Mouse (Mus musculus) CH12.LX (cell line): ENCODE measurements at regions not wholly inside any gene's neighbourhood (a gene's known extent, or its start where the extent isn't known, plus 50 kb on each side); places are given as distances from the start of the nearest gene placed in this dataset.

ENCODE experiments used
- CTCF ChIP-seq, 2 experiments: IDR thresholded peaks in 1 of 2; conservative IDR thresholded peaks in 1 of 2; 2 replicates each; pipeline ENCODE4 v1.5.1; 2011 to 2012; ENCODE audit warnings: low read depth in 2 of 2, low read length in 2 of 2, improper control_type of control experiment in 1 of 2, inconsistent platforms in 1 of 2, mild to moderate bottlenecking in 1 of 2, moderate library complexity in 1 of 2
- POLR2A ChIP-seq: IDR thresholded peaks from 2 replicates; pipeline ENCODE4 v1.6.1; 2011; ENCODE audit warnings: low read depth, mild to moderate bottlenecking, improper control_type of control experiment, low read length
- RCOR1 ChIP-seq: conservative IDR thresholded peaks from 2 replicates; pipeline ENCODE4 v1.6.1; 2012; ENCODE audit warnings: low read depth, mild to moderate bottlenecking, inconsistent platforms, low read length, improper control_type of control experiment
- ZNF384 ChIP-seq: IDR thresholded peaks from 2 replicates; pipeline ENCODE4 v1.6.1; 2012; ENCODE audit warnings: low read depth, low read length, improper control_type of control experiment, inconsistent platforms

DNA sequence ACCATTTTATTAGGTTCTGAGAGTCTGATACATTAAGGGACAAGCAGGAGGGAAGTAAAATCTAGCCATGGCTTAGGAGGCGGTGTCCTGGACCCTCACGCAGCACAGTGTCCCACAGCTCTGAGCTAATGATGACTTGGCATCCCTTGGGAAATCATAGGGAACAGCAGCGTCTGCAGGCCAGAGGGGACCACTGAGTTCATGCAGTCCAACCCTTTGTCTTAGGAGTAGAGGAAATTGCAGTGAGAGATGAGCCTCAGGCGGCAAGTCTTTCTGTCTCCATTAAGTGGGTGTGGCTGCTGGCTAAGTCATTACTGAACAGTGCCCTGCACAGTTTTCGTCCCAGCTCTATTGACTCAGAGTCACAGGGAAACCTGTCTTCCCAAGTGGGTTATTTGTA lies 123.8 kb upstream of the Arhgap5 start:
- TF ChIP-seq ZNF384 = no peak
- TF ChIP-seq POLR2A = no peak
- TF ChIP-seq CTCF (conservative IDR thresholded peaks at IDR 0.05 in 1 of 2, IDR thresholded peaks at IDR 0.05 in 1 of 2; ENCODE audit: low read depth in 2 of 2, low read length in 2 of 2) = no peak
- no peak for TF ChIP-seq RCOR1
